Mouse (Mus musculus): ENCODE results near the gene Ufsp2. TPM values are rescaled to one million over a fixed set of nuclear protein-coding genes. Genes with fewer than 3 reads are reported as not detected.

The Ufsp2 gene
- total and polyA plus RNA-seq, 2 experiments from 2014 or later: 16.9 to 61.4 TPM

DNA sequence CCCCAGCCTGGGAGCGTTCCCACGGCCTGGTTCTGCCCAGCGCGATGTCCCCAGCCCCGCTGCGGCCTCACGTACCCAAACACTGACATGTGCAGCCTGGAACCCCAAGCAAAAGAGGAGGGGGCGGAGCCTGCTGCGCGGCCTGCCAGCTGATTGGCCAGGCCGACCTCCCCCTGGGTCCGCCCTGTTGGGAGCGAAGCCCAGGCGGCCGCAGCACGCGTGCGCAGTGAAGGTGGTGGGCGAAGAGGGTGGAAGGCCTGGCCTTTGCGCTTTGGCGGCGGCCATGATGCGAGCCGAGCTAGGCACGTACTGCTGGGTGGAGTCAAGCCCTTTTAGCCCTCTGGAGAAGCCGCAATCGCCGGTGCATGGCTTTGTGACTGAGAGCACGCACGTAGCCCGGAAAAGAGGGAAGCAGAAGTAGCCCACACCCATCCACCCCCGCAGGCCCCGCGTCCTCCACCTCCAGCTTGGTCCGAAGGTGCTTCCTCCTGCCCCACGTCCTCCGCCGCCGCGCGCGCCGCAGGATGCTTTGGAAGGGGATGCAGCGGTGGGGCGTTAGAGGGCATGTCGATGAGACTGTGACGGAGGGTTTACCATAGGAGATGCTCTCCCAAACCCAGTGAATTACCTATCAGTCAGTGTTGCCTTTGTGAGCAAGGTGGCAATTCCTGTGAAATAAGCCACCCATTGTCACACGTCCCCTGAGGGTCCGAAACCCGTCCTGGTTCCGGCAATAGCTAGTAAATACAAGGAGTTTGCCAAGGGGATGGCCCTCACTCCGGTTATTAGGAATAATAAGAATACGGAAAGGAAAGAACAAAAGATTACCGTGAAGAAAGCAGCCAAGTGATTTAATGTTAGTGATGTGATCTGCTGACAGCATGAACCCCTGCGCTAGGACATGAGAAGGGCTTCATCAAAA is 24.7 kb downstream of the Ufsp2 start:
- H3K4me2 ChIP-seq (ENCODE audit: low read depth, low read length): peak overlapping the region; percentile 75
- TF ChIP-seq EP300 (IDR thresholded peaks at IDR 0.05; ENCODE audit: low read depth): no peak
- no peak for TF ChIP-seq CTCF (IDR thresholded peaks at IDR 0.05; ENCODE audit: low read depth)
- peak overlapping the region; percentile 57 for H3K4me3 ChIP-seq (ENCODE audit: low read depth, low read length)
- peaks cover 12% of the 10 kb centered on the region for H3K4me1 ChIP-seq (ENCODE audit: control insufficient read depth, insufficient read depth)
- WGBS: 4% methylated on average over 55 of the region's 55 CpGs
- no peaks in the 10 kb centered on the region for H3K9me3 ChIP-seq (replicated peaks; ENCODE audit: control insufficient read depth, low read length)
- H3K9ac ChIP-seq (replicated peaks; ENCODE audit: low read depth, low read length): peak overlapping the region; percentile 75
- H3K27me3 ChIP-seq (ENCODE audit: control insufficient read depth, insufficient read depth, low read length): no peaks in the 10 kb centered on the region
- peak; percentile 99 for ATAC-seq (ENCODE audit: insufficient read depth, low read depth)
- peaks cover 23% of the 10 kb centered on the region for H3K36me3 ChIP-seq (replicated peaks; ENCODE audit: control insufficient read depth, insufficient read depth, low read length)
- DNase-seq (ENCODE audit: low spot score): peak; percentile 97
- H3K27ac ChIP-seq (ENCODE audit: low read depth): peak overlapping the region; percentile 98

GRCm38 (mm10) chr8:46005596-46005995 is 30.3 kb downstream of the Ufsp2 start, which contains the start of gene Ankrd37:
TSS of gene Ankrd37 (minus strand) at chr8:46005707.
- peaks cover 18% of the 10 kb centered on the region for H3K4me1 ChIP-seq (ENCODE audit: control insufficient read depth, insufficient read depth)
- H3K9ac ChIP-seq (replicated peaks; ENCODE audit: low read depth, low read length): no peak within 1 kb of the TSS
- peak within 1 kb of the TSS; percentile 29 for H3K4me2 ChIP-seq (ENCODE audit: low read depth, low read length)
- TF ChIP-seq EP300 (IDR thresholded peaks at IDR 0.05; ENCODE audit: low read depth): no peak
- no peak for TF ChIP-seq CTCF (IDR thresholded peaks at IDR 0.05; ENCODE audit: low read depth)
- ATAC-seq (ENCODE audit: insufficient read depth, low read depth) (peak; percentile 49; the same call in 1 of the 2 replicates), DNase-seq (ENCODE audit: low spot score) (peak; percentile 31)
- H3K27ac ChIP-seq (ENCODE audit: low read depth): peak within 1 kb of the TSS; percentile 68
- no peaks in the 10 kb centered on the region for H3K9me3 ChIP-seq (replicated peaks; ENCODE audit: control insufficient read depth, low read length)
- no peaks in the 10 kb centered on the region for H3K36me3 ChIP-seq (replicated peaks; ENCODE audit: control insufficient read depth, insufficient read depth, low read length)
- 24% methylated on average over 4 of the region's 4 CpGs for WGBS
- H3K4me3 ChIP-seq (ENCODE audit: low read depth, low read length): no peak within 1 kb of the TSS
- no peaks in the 10 kb centered on the region for H3K27me3 ChIP-seq (ENCODE audit: control insufficient read depth, insufficient read depth, low read length)

GRCm38 (mm10) chr8:46007050-46007672 is 31.8 kb downstream of the Ufsp2 start:
- ATAC-seq (ENCODE audit: insufficient read depth, low read depth) (no peak), DNase-seq (ENCODE audit: low spot score) (no peak)
- WGBS: 83% methylated on average over 3 of the region's 3 CpGs

GRCm38 (mm10) chr8:46010306-46010705 is 35.0 kb downstream of the Ufsp2 start:
- H3K9ac ChIP-seq (replicated peaks; ENCODE audit: low read depth, low read length): peak overlapping the region; percentile 47
- 49% methylated on average over 2 of the region's 2 CpGs for WGBS

More at GRCm38 (mm10) chr8:46007050-46007672, 31.8 kb downstream of the Ufsp2 start:
- Histone ChIP-seq H3K4me2 (ENCODE audit: low read depth, low read length) (no peak overlapping the region), H3K9me3 (replicated peaks; ENCODE audit: control insufficient read depth, low read length) (no peaks in the 10 kb centered on the region), H3K27me3 (ENCODE audit: control insufficient read depth, insufficient read depth, low read length) (no peaks in the 10 kb centered on the region), H3K4me3 (ENCODE audit: low read depth, low read length) (no peak overlapping the region), H3K9ac (replicated peaks; ENCODE audit: low read depth, low read length) (no peak overlapping the region), H3K36me3 (replicated peaks; ENCODE audit: control insufficient read depth, insufficient read depth, low read length) (no peaks in the 10 kb centered on the region), H3K27ac (ENCODE audit: low read depth) (no peak overlapping the region), H3K4me1 (ENCODE audit: control insufficient read depth, insufficient read depth) (peaks cover 24% of the 10 kb centered on the region)
- TF ChIP-seq EP300 (IDR thresholded peaks at IDR 0.05; ENCODE audit: low read depth) (no peak), CTCF (IDR thresholded peaks at IDR 0.05; ENCODE audit: low read depth) (no peak)

DNA sequence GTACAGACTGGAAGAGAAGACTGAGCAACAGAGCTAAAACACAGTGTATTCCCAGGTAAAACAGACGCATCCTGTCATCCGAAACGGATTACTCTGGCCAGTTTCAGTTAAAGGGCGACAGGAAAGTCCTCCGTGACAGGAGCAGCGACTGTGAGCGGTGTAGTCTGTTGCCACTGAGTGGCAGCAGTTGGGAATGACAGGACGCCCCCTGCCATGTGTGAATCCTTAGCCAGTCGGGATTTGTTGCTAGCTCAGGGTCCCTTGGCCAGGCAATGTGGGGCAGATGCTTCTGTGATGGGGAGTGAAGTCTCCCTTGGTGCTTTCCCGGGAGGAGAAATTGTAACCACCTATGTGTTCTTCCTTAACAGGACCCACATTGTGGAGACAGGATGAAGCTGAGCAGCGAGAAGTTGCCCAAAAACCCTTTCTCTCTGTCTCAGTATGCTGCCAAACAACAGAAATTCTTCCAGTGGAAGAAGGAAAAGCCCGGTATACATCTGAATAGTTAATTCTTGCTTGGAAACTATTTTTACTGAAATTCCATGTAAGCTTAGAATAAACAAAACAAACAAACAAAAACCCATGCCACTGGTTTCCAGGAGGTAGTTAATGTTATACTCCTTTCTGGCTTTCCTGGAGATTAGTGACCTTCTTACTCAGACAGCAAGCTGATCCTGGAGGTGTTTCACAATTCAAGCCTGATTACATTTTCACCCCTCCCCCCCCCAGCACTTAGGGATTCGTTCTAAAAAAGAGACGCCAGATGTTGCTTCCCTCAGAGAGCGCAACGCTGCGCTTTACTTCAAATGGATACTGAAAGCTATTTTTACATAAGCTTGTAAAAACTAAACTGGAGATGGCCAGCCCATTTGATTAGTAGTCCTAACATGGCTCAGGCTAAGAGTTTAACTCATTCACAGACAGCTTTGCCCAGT is 35.7 kb downstream of the Ufsp2 start:
- TF ChIP-seq CTCF (IDR thresholded peaks at IDR 0.05; ENCODE audit: low read depth) (peak; percentile 59), EP300 (IDR thresholded peaks at IDR 0.05; ENCODE audit: low read depth) (0 out of 2 replicates have a peak, but pooled peaks have one; percentile 34)
- Histone ChIP-seq H3K27ac (ENCODE audit: low read depth) (peak overlapping the region; percentile 77), H3K27me3 (ENCODE audit: control insufficient read depth, insufficient read depth, low read length) (no peaks in the 10 kb centered on the region), H3K4me3 (ENCODE audit: low read depth, low read length) (peak overlapping the region; percentile 34), H3K9me3 (replicated peaks; ENCODE audit: control insufficient read depth, low read length) (no peaks in the 10 kb centered on the region), H3K9ac (replicated peaks; ENCODE audit: low read depth, low read length) (peak overlapping the region; percentile 47), H3K4me1 (ENCODE audit: control insufficient read depth, insufficient read depth) (peaks cover 13% of the 10 kb centered on the region), H3K4me2 (ENCODE audit: low read depth, low read length) (peak overlapping the region; percentile 65), H3K36me3 (replicated peaks; ENCODE audit: control insufficient read depth, insufficient read depth, low read length) (no peaks in the 10 kb centered on the region)
- DNase-seq (ENCODE audit: low spot score) (peak; percentile 67), ATAC-seq (ENCODE audit: insufficient read depth, low read depth) (peak; percentile 86)
- 9% methylated on average over 17 of the region's 17 CpGs for WGBS

More at GRCm38 (mm10) chr8:46010306-46010705, 35.0 kb downstream of the Ufsp2 start:
- TF ChIP-seq EP300 (IDR thresholded peaks at IDR 0.05; ENCODE audit: low read depth) (no peak), CTCF (IDR thresholded peaks at IDR 0.05; ENCODE audit: low read depth) (no peak)
- Histone ChIP-seq H3K4me3 (ENCODE audit: low read depth, low read length) (peak overlapping the region; percentile 34), H3K9me3 (replicated peaks; ENCODE audit: control insufficient read depth, low read length) (no peaks in the 10 kb centered on the region), H3K36me3 (replicated peaks; ENCODE audit: control insufficient read depth, insufficient read depth, low read length) (no peaks in the 10 kb centered on the region), H3K4me2 (ENCODE audit: low read depth, low read length) (peak overlapping the region; percentile 65), H3K27ac (ENCODE audit: low read depth) (peak overlapping the region; percentile 77), H3K4me1 (ENCODE audit: control insufficient read depth, insufficient read depth) (peaks cover 20% of the 10 kb centered on the region), H3K27me3 (ENCODE audit: control insufficient read depth, insufficient read depth, low read length) (no peaks in the 10 kb centered on the region)
- peak; percentile 84 for ATAC-seq (ENCODE audit: insufficient read depth, low read depth)
- DNase-seq (ENCODE audit: low spot score): peak; percentile 51
